Mouse (Mus musculus) heart, embryonic 15.5 days (tissue): ENCODE data around the gene Pip5k1a. TPM values are rescaled to one million over a fixed set of nuclear protein-coding genes. Genes with fewer than 3 reads are reported as not detected.
"Not testable (repeated sequence)": the region's sequence is repeated elsewhere in the genome, so short reads cannot be mapped to it uniquely, and the experiment has no call there.

ENCODE experiments used
- ATAC-seq: fragments of 200-750 bp; cut with Nextera tagmentation; replicated peaks from 2 replicates; pipeline ENCODE4 v1.8.0; 2017; ENCODE audit warnings: low read depth, moderate TSS enrichment; ENCODE audit not compliant: insufficient number of reproducible peaks, insufficient read depth, low FRiP score
- H3K27ac ChIP-seq: fragments of 300-500 bp; sonication (generic); 2 replicates; pipeline ENCODE4 v1.5.1; 2015; ENCODE audit warnings: mild to moderate bottlenecking, inconsistent platforms
- H3K27me3 ChIP-seq: fragments of 300-500 bp; sonication (generic); 2 replicates; pipeline ENCODE4 v1.6.1; 2015; ENCODE audit warnings: inconsistent platforms
- H3K36me3 ChIP-seq: fragments of 300-500 bp; sonication (generic); 2 replicates; pipeline ENCODE4 v1.6.1; 2015; ENCODE audit warnings: mild to moderate bottlenecking, inconsistent platforms
- H3K4me1 ChIP-seq: fragments of 300-500 bp; sonication (generic); replicated peaks from 2 replicates; pipeline ENCODE4 v1.6.1; 2015; ENCODE audit warnings: inconsistent platforms
- H3K4me2 ChIP-seq: fragments of 300-500 bp; sonication (generic); 2 replicates; pipeline ENCODE4 v1.6.1; 2015; ENCODE audit warnings: inconsistent platforms, mild to moderate bottlenecking, moderate library complexity
- H3K4me3 ChIP-seq: fragments of 300-500 bp; sonication (generic); 2 replicates; pipeline ENCODE4 v1.5.1; 2015; ENCODE audit warnings: mild to moderate bottlenecking, inconsistent platforms
- H3K9ac ChIP-seq: fragments of 300-500 bp; sonication (generic); 2 replicates; pipeline ENCODE4 v1.6.1; 2015; ENCODE audit warnings: mild to moderate bottlenecking, inconsistent platforms
- H3K9me3 ChIP-seq: fragments of 300-500 bp; sonication (generic); replicated peaks from 2 replicates; pipeline ENCODE4 v1.6.1; 2016; ENCODE audit warnings: inconsistent platforms
- WGBS: fragments of 180-500 bp; shearing (Covaris S2); methylation state at CpG from one replicate; pipeline ENCODE4 v1.1.7; 2015; ENCODE audit warnings: mixed read lengths; 5-methylcytosine and 5-hydroxymethylcytosine counted together
- polyA plus RNA-seq: library from polyadenylated mRNA; unstranded; fragments of >200 nt; fragmentation: Nextera tagmentation; extraction: Ambion mirVana; gene quantifications from 2 replicates; pipeline ENCODE4 v1.2.1, GENCODE M21; 2015

The Pip5k1a gene
- polyA plus RNA-seq, 1 experiment from 2014 or later: 14.1 TPM

GRCm38 (mm10) chr3:95117751-95118150, 11.0 kb upstream of the Pip5k1a start:
- 0 out of 2 replicates have a peak, but pooled peaks cover 4% of the 10 kb centered on the region for H3K4me1 ChIP-seq
- no peak for ATAC-seq
- no peaks in the 10 kb centered on the region for H3K27me3 ChIP-seq
- 88% methylated on average over 2 of the region's 2 CpGs for WGBS
- no peak overlapping the region for H3K9ac ChIP-seq
- no peak overlapping the region for H3K27ac ChIP-seq
- no peak overlapping the region for H3K4me2 ChIP-seq
- H3K9me3 ChIP-seq: no peaks in the 10 kb centered on the region
- no peak overlapping the region for H3K4me3 ChIP-seq
- peaks cover 62% of the 10 kb centered on the region for H3K36me3 ChIP-seq

DNA sequence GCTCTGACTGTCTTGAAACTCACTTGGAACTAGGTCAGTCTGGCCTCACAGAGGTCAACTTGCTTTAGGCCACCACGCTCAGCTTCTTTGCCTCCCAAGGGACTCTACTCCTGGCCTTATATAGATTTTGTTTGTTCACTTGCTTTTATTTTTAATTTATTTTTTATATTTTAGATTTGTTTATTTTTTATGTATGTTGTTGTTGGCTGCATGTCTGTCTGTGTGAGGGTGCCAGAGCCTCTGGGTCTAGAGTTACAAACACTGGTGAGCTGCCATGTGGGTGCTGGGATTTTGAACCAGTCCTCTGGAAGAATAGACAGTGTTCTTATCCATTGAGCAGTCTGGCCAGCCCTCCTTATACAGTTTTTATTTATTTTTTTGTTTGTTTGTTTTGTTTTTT, 6.0 kb upstream of the Pip5k1a start:
- ATAC-seq: no peak
- no peak overlapping the region for H3K27ac ChIP-seq
- 96% methylated on average over 1 of the region's 1 CpGs for WGBS
- H3K4me2 ChIP-seq: no peak overlapping the region
- H3K9me3 ChIP-seq: no peaks in the 10 kb centered on the region
- no peak overlapping the region for H3K9ac ChIP-seq
- peaks cover 15% of the 10 kb centered on the region; the same call in 1 of the 2 replicates for H3K36me3 ChIP-seq
- H3K4me3 ChIP-seq: no peak overlapping the region
- H3K27me3 ChIP-seq: no peaks in the 10 kb centered on the region
- H3K4me1 ChIP-seq: peaks cover 18% of the 10 kb centered on the region

DNA sequence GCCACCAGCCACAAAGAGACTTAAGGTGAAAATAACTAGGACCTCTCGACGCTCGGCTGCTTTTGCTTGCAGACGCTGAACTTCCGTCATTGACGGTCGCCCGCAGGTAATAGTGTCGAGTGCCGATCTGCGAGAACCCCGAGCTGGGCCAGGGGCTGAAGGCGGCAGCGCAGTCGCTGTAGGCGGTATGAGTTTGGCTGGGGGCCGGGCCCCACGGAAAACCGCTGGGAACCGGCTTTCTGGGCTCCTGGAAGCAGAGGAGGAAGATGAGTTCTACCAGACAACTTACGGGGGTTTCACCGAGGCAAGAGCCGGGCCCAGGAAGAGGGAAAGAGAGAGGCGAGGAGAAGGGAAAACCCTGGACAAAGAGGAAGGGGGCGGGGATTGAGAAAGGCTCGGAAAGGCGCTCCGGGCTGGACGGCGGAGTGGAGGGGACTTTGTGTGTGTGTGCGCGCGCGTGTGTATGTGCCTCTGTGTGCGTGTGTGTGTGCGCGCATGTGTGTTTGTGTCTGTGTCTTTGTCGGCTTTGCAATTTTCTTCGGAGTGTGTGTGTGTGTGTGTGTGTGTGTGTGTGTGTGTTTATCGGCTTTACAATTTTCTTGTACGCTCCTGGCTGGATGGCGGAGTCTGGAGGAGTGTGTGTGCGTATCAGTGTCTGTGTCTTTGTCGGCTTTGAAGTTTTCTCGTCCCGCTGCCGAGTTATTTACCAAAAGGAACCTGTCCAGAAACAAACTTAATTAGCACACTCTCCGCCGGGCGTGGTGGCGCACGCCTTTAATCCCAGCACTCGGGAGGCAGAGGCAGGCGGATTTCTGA, 4.4 kb upstream of the Pip5k1a start, which contains the start of gene Vps72:
TSS of gene Vps72 (plus strand) at position 112 of the 816 bp plus-strand sequence.
- no peaks in the 10 kb centered on the region for H3K27me3 ChIP-seq
- under 1% methylated on average over 54 of the region's 54 CpGs for WGBS

DNA sequence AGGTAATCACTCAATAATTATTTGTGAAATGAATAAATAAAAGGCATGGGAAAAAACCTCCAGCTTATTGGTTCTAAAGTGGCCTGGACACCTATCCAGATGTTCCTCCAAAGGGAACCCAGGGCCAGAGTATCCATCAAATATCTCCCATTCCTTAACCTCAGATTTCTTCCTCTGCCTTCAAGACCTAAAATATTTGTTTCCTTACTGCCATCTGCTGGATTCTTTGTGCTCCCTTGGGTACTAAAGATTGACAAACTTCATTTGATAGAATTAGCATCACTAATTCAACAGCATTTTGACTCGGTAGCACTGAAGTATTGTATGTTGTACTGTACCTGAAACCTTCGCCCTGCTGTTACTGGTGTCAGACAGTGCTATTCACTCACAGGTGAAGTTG, 1.2 kb upstream of the Pip5k1a start:
- 58% methylated on average over 2 of the region's 2 CpGs for WGBS

More for the DNA sequence above, 4.4 kb upstream of the Pip5k1a start, which contains the start of gene Vps72:
- Histone ChIP-seq H3K4me2 (peak within 1 kb of the TSS; percentile 57), H3K36me3 (0 out of 2 replicates have a peak, but pooled peaks cover 12% of the 10 kb centered on the region), H3K4me3 (peak within 1 kb of the TSS; percentile 86), H3K4me1 (peaks cover 18% of the 10 kb centered on the region), H3K27ac (peak within 1 kb of the TSS; percentile 98), H3K9ac (peak within 1 kb of the TSS; percentile 85), H3K9me3 (no peaks in the 10 kb centered on the region)
- ATAC-seq: peak; percentile 65

DNA sequence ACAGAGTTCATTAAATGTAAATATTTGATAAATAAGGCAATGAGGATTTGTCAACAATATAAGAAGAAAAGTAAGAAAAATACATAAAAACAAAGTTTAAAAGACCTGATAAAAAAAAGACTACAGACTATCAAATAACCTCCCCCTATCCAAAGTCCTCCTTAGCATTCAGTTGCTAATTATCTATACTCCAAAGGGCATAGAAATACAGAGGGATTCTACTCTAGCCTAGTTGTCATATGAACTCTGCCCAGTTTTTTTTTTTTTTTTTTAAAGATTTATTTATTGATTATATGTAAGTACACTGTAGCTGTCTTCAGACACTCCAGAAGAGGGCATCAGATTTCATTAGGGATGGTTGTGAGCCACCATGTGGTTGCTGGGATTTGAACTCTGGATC, 578 bp upstream of the Pip5k1a start:
- ATAC-seq, H3K27ac ChIP-seq, H3K36me3 ChIP-seq, H3K27me3 ChIP-seq, H3K9me3 ChIP-seq, H3K9ac ChIP-seq: not testable (repeated sequence)
- peak overlapping the region; percentile 73 for H3K4me3 ChIP-seq
- peak overlapping the region; percentile 63 for H3K4me2 ChIP-seq
- H3K4me1 ChIP-seq: peaks cover 24% of the 10 kb centered on the region

More for the DNA sequence above, 1.2 kb upstream of the Pip5k1a start:
- Histone ChIP-seq H3K9me3 (no peaks in the 10 kb centered on the region), H3K36me3 (0 out of 2 replicates have a peak, but pooled peaks cover 3% of the 10 kb centered on the region), H3K4me1 (peaks cover 27% of the 10 kb centered on the region), H3K27ac (no peak overlapping the region), H3K27me3 (no peaks in the 10 kb centered on the region), H3K9ac (no peak overlapping the region), H3K4me2 (no peak overlapping the region), H3K4me3 (no peak overlapping the region)
- ATAC-seq: no peak

- peak overlapping the region; percentile 87 for H3K27ac ChIP-seq
- peak overlapping the region; percentile 73 for H3K4me3 ChIP-seq
- H3K4me2 ChIP-seq: peak overlapping the region; percentile 77
- ATAC-seq: no peak
- H3K4me1 ChIP-seq: peaks cover 18% of the 10 kb centered on the region
- WGBS: under 1% methylated on average over 16 of the region's 16 CpGs
- H3K9ac ChIP-seq: peak overlapping the region; percentile 87
- H3K36me3 ChIP-seq: 0 out of 2 replicates have a peak, but pooled peaks cover 3% of the 10 kb centered on the region
- H3K27me3 ChIP-seq: no peaks in the 10 kb centered on the region
- H3K9me3 ChIP-seq: no peaks in the 10 kb centered on the region
Measured at GRCm38 (mm10) chr3:95105586-95106337, 968 bp downstream of the Pip5k1a start.

DNA sequence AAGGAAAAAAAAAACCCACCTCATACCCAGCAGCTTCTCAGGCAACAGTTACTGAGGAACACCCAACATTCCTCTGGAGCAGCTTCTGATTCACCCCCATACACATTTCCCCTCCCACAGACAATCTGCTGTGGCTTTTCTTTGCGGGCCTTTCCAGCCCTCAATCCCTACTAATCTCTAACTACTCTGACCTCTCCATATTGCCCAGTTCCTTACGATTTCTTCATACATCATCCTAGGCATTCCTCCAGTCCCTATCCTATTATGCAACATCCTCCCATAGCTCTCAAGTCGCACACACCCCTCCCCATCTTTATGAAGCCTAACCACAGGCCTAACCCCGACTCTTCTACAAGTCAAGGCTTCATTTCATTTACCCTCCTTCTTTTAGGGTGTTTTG, 1.6 kb downstream of the Pip5k1a start:
- peak overlapping the region; percentile 87 for H3K27ac ChIP-seq
- 19% methylated on average over 4 of the region's 4 CpGs for WGBS

DNA sequence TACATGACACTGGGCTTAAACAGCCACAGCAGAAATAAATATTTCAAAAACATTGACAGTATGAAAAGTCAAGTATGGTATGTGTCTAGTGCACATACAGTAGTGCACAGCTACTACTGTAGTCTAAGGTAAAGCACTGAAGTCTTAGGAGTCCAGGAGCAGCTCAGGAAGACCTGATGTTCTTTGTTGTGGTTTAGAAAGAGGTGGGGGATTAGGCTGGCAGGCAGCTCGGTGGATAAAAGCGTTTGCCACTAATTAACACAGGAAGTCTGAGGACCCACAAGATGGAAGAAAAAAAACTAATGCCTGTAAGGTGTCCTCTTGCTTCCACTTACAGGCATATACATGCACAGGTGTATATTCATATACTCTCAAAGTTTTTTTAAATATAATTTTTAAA, 5.9 kb downstream of the Pip5k1a start:
- no peak for ATAC-seq
- H3K9ac ChIP-seq: no peak overlapping the region
- no peaks in the 10 kb centered on the region for H3K9me3 ChIP-seq
- H3K4me2 ChIP-seq: no peak overlapping the region
- H3K27ac ChIP-seq: no peak overlapping the region
- H3K4me3 ChIP-seq: no peak overlapping the region
- H3K36me3 ChIP-seq: 0 out of 2 replicates have a peak, but pooled peaks cover 3% of the 10 kb centered on the region
- peaks cover 17% of the 10 kb centered on the region for H3K4me1 ChIP-seq
- WGBS: 36% methylated on average over 2 of the region's 2 CpGs
- H3K27me3 ChIP-seq: no peaks in the 10 kb centered on the region

More for the DNA sequence above, 1.6 kb downstream of the Pip5k1a start:
- Histone ChIP-seq H3K4me1 (peaks cover 13% of the 10 kb centered on the region), H3K9me3 (no peaks in the 10 kb centered on the region), H3K36me3 (0 out of 2 replicates have a peak, but pooled peaks cover 3% of the 10 kb centered on the region), H3K27me3 (no peaks in the 10 kb centered on the region), H3K9ac (peak overlapping the region; percentile 87), H3K4me3 (peak overlapping the region; percentile 73), H3K4me2 (peak overlapping the region; percentile 77)
- ATAC-seq: no peak

GRCm38 (mm10) chr3:95088071-95088470, 18.7 kb downstream of the Pip5k1a start:
- ATAC-seq: no peak
- H3K9ac ChIP-seq: no peak overlapping the region
- H3K36me3 ChIP-seq: no peaks in the 10 kb centered on the region
- H3K4me3 ChIP-seq: no peak overlapping the region
- no peaks in the 10 kb centered on the region for H3K27me3 ChIP-seq
- no peaks in the 10 kb centered on the region for H3K4me1 ChIP-seq
- H3K27ac ChIP-seq: no peak overlapping the region
- H3K9me3 ChIP-seq: no peaks in the 10 kb centered on the region
- H3K4me2 ChIP-seq: no peak overlapping the region
- 92% methylated on average over 1 of the region's 1 CpGs for whole genome bisulfite sequencing

DNA sequence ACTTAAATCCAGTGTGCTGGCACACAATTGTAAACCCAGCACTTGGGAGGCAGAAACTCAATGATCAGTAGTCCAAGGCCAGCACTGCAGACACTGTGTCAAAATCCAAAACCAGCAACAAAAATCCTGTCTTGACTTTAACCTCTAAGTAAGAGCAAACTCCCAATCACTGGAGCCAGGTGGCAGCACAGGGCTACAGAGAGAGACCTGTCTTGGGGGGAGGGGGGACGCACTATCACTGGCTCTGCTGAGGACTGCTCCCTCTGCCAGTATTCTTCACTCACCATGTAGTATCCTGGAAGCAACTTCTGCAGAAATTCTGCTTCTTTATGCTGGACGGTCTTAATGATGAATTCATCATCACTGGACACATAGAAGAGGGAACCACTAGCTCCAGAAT, 35.1 kb downstream of the Pip5k1a start:
- H3K27me3 ChIP-seq: no peaks in the 10 kb centered on the region
- no peak overlapping the region for H3K4me3 ChIP-seq
- ATAC-seq: no peak
- H3K9me3 ChIP-seq: no peaks in the 10 kb centered on the region
- H3K27ac ChIP-seq: no peak overlapping the region
- peaks cover 77% of the 10 kb centered on the region for H3K36me3 ChIP-seq
- H3K4me1 ChIP-seq: peaks cover 3% of the 10 kb centered on the region; the same call in 1 of the 2 replicates
- no peak overlapping the region for H3K9ac ChIP-seq
- H3K4me2 ChIP-seq: no peak overlapping the region
- WGBS: 94% methylated on average over 2 of the region's 2 CpGs

GRCm38 (mm10) chr3:95066570-95066969, 40.2 kb downstream of the Pip5k1a start:
- peaks cover 91% of the 10 kb centered on the region for H3K36me3 ChIP-seq
- no peaks in the 10 kb centered on the region for H3K9me3 ChIP-seq
- no peak overlapping the region for H3K4me2 ChIP-seq
- no peak for ATAC-seq
- WGBS: 64% methylated on average over 11 of the region's 11 CpGs
- no peak overlapping the region for H3K27ac ChIP-seq
- no peaks in the 10 kb centered on the region for H3K27me3 ChIP-seq
- no peak overlapping the region for H3K9ac ChIP-seq
- H3K4me3 ChIP-seq: no peak overlapping the region
- H3K4me1 ChIP-seq: peaks cover 3% of the 10 kb centered on the region; the same call in 1 of the 2 replicates
